ENCODE assay signal across 9 mouse cellular contexts in the genomic region with DNA sequence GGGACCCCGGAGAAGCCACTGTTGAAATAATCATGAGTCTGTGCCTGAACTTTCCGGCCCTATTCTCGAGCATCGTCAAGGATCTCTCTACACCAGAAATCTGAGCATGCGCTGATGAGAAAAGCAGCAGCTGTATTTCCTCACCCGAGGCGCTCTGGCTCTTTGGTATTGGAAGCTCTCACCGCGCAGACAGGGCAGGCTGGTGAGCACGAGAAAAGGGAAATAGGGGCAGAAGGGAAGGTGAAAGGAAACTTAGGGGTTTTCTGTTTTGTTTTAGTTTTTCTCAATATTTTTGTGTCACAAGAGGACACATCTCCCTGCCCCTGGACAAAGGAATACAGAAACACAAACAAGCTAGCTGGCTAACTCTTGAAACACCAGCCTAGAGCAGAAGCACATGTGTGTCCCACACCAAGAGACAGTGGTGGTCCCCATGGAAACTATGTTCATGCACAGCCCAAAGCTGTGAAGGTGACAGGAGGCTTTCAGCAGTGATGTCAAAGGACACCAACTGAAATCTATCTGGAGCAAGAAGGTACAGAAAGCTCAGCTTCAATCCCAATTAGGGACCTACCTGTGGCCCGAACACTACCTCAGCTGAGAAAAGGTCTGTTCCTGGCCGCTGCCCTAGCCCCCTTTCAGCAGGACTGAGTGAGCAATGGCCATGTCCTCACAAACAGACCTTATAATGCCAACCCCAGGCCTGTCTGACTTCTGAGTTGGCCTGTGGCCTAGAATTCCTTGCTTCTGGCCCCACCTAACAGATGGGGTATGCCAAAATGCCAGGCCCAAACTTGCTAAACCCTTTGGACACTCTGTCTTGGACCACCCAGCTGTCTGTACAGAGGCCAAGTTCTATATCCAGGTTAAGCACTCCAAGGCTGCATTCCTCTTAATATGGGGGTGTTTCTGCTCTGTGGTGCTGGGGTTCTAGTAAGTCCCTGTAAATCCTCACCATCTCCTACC.
A peak's percentile ranks its signal among the peaks of the same experiment; 100 is the strongest.
DNase-seq lines count a peak whose midpoint lies in the region; ATAC-seq and TF ChIP-seq lines count a peak whose summit lies in the region.
"Had no signal": no experiment of that assay in that cellular context is flagged by ENCODE, and none has a peak within 500 bp of the region (broad histone marks: within the 10 kb centered on the region; RNA-seq: fewer than 3 reads in every experiment).

No protein-coding gene starts in this region.

- peak overlapping the region; percentile 4; the same call in 1 of the 2 replicates for H3K4me2 ChIP-seq in hindbrain, embryonic 12.5 days (replicated peaks)
- H3K4me2 ChIP-seq in liver, embryonic 14.5 days (ENCODE audit: low read depth): peak overlapping the region; percentile 29; the same call in 1 of the 2 replicates

- no peak for TF ChIP-seq CTCF in liver, embryonic 14.5 days (IDR thresholded peaks at IDR 0.05; ENCODE audit: low read depth)

- H3K4me1 ChIP-seq in hindbrain, embryonic 12.5 days: peaks cover 11% of the 10 kb centered on the region
- H3K4me1 ChIP-seq in liver, embryonic 14.5 days (replicated peaks; ENCODE audit: control insufficient read depth in 2 of 2, insufficient read depth in 2 of 2, low read length in 1 of 2): peaks cover 0 to 17% of the 10 kb centered on the region in 2 experiments; a peak in 3 of 4 replicates

- no peak overlapping the region for H3K9ac ChIP-seq in hindbrain, embryonic 12.5 days
- H3K9ac ChIP-seq in liver, embryonic 14.5 days (replicated peaks): no peak overlapping the region

- no peak for TF ChIP-seq EP300 in liver, embryonic 14.5 days (IDR thresholded peaks at IDR 0.05; ENCODE audit: low read depth)

- no peak overlapping the region; the same call in 1 of the 2 replicates for H3K27ac ChIP-seq in hindbrain, embryonic 12.5 days
- no peak overlapping the region for H3K27ac ChIP-seq in liver, embryonic 14.5 days

- peak; percentile 62 for DNase-seq in embryo, embryonic 10 days (ENCODE audit: low spot score)
- no peak for DNase-seq in embryo, embryonic 9.5 days (ENCODE audit: extremely low spot score)
- peak; percentile 80 for DNase-seq in ES-CJ7 (ENCODE audit: low read depth, low spot score)
- DNase-seq in fat pad, adult 2 months (ENCODE audit: extremely low read depth, low read depth, low spot score): peak; percentile 76
- no peak for DNase-seq in liver, embryonic 14.5 days (ENCODE audit: low read depth in 3 of 3, low spot score in 3 of 3)
- peak; percentile 3 for DNase-seq in splenic B cell, adult 2 months (ENCODE audit: low read depth, low spot score)
- no peak for DNase-seq in frontal cortex, postnatal 25 days (ENCODE audit: low spot score in 2 of 2)

- no peak overlapping the region for H3K4me3 ChIP-seq in hindbrain, embryonic 12.5 days
- no peak overlapping the region for H3K4me3 ChIP-seq in liver, embryonic 14.5 days (ENCODE audit: insufficient read depth in 1 of 2, low read depth in 2 of 2, low read length in 2 of 2)

- WGBS in hindbrain, embryonic 12.5 days: 60% methylated on average over 12 of the region's 12 CpGs
- WGBS in liver, embryonic 14.5 days (ENCODE audit: insufficient replicate concordance): 20% methylated on average over 12 of the region's 12 CpGs

- no peaks in the 10 kb centered on the region for H3K9me3 ChIP-seq in hindbrain, embryonic 12.5 days (replicated peaks)
- no peaks in the 10 kb centered on the region for H3K9me3 ChIP-seq in liver, embryonic 14.5 days (ENCODE audit: control insufficient read depth, low read length)
- H3K9me3 ChIP-seq: G1E had no signal

- ATAC-seq in hindbrain, embryonic 12.5 days (ENCODE audit: low FRiP score): no peak; the same call in 1 of the 2 replicates
- ATAC-seq in liver, embryonic 14.5 days (ENCODE audit: insufficient read depth): no peak

- H3K27me3 ChIP-seq in hindbrain, embryonic 12.5 days: no peaks in the 10 kb centered on the region
- no peaks in the 10 kb centered on the region for H3K27me3 ChIP-seq in liver, embryonic 14.5 days (ENCODE audit: control insufficient read depth, insufficient read depth, low read length)
- H3K27me3 ChIP-seq in splenic B cell, adult 2 months (ENCODE audit: control insufficient read depth, insufficient read depth, low read length, poor library complexity, severe bottlenecking): no peaks in the 10 kb centered on the region

- H3K36me3 ChIP-seq in hindbrain, embryonic 12.5 days: no peaks in the 10 kb centered on the region
- H3K36me3 ChIP-seq in liver, embryonic 14.5 days (replicated peaks; ENCODE audit: control insufficient read depth, insufficient read depth, low read depth): no peaks in the 10 kb centered on the region
- H3K36me3 ChIP-seq in splenic B cell, adult 2 months (ENCODE audit: control insufficient read depth, insufficient read depth, low read length, poor library complexity, severe bottlenecking): no peaks in the 10 kb centered on the region
- H3K36me3 ChIP-seq: G1E had no signal

Comparison
In these comparisons a context has a peak if more than half of its experiments do, and no peak if none do; other contexts are left out.
1. DNase-seq: peak in embryo, embryonic 10 days (single experiment), ES-CJ7 (single experiment), fat pad, adult 2 months (single experiment) and splenic B cell, adult 2 months (single experiment); none in embryo, embryonic 9.5 days (single experiment), liver, embryonic 14.5 days (0 of 3) and frontal cortex, postnatal 25 days (0 of 2).